Mouse (Mus musculus): ENCODE results near the gene Sort1.

DNA sequence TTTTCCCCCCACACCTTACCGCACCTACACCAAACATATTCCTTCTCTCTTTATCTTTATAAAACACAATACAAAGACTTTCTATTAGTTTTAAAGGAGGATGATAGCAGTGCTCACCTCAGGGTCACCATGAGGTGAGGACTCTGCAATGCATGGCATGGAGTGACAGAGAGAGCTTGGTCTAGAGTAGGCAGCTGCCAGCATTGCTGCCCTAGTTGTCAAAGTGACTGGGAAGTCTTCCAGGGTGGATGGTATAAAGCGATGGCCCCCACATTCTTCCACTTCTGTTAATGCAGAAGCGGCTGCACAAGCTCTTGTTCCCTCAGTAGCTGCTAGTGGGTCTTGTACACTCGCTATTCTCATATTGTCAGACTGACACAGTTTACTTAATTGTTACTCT, 29.3 kb downstream of the Sort1 start:
- TF ChIP-seq POLR2A (IDR thresholded peaks at IDR 0.05; ENCODE audit: insufficient read depth, low read length) (no peak), CTCF (IDR thresholded peaks at IDR 0.05; ENCODE audit: low read depth, low read length) (no peak)
